Mouse (Mus musculus): ENCODE results near the gene Fermt2.

Fermt2 gene

DNA sequence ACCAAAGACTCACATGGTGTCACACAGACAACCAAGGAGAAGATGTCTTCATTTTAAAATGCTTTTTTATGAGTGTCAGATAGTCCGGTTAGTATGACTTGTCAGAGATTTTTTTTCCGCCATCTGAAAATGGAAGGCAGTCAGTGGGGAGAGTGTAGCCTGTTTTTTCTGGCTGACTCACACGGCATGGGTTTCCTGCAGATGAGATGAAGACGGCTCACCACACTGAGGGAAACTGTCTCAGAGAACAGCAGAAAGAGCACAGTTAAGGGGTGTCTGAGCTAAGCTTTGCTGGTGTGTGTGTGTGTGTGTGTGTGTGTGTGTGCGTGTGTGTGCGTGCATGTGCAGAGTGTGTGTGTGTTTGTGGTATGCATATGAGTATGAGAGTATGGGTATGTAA, 88.6 kb downstream of the Fermt2 start:
- in situ Hi-C loops (cut with MboI; ENCODE audit: unreplicated experiment in 2 of 2), result no loop called here

DNA sequence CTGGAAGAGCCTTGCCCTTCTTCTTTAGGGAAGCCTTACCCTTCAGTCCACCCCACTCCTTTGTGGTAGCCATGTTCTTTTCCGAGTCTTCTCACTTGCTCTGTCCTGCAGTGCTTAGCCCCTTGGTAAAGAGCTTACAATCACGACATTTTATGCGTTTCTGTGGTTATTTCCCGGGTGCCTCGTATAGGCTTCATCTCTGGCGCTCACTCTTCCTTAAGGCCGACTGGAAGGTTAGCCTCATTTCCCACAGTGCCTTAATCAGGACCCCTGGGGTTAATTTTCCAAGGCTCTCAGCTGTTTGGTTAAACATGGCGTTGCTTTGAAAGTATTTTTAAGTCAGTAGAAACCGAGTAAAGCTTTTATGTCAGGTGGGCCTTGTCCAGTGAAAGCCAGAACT, 90.5 kb downstream of the Fermt2 start:
- in situ Hi-C loops (cut with MboI; ENCODE audit: unreplicated experiment in 2 of 2), result no loop called here

DNA sequence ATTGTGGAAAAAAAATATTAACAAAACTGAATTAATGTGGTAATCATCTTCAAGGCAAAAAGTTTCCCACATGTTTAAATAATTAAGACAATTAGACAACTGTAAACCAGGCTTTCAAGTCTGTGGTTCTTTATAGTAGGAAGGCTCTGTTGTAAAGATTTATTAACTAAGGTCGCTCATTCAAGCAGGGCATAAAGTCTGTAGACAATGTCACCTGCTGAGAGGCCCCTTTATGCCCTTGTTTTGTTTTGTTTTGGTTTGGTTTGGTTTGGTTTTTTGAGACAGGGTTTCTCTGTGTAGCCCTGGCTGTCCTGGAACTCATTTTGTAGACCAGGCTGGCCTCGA, 91.0 kb downstream of the Fermt2 start:
- in situ Hi-C loops (cut with MboI; ENCODE audit: unreplicated experiment in 2 of 2), result no loop called here

DNA sequence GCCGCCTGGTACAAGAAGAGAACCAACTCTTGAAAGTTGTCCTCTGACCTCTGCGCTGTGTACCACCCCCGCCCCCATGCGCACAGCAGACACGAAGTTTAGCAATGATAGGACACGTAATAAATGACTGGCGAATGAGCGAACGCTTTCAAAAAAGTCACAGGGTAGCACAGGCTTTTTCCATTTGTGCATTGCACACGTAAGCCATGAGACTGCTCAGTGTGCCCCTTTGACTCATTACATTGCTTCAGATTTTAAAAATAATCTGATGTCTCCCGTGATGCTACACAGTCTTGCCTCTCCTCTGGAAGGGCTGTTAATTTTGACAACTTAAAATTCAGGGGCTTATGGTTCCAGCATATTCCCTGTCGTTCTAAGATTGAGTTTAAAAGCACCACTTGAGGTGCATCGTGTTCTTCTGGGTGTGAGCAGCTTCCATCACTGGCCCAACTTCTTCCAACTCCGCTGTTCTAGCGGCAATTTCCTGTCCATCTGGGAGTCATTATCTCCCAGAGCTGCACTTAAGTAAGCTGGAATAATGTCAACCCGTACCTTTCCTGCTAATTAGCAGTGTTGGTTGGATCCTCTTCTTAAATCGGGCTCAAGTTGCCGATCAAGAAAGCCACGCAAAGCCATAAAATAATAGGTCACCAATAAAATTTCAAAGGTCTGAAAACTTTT, 91.5 kb downstream of the Fermt2 start:
- in situ Hi-C loops (cut with MboI; ENCODE audit: unreplicated experiment in 2 of 2), result no loop called here

DNA sequence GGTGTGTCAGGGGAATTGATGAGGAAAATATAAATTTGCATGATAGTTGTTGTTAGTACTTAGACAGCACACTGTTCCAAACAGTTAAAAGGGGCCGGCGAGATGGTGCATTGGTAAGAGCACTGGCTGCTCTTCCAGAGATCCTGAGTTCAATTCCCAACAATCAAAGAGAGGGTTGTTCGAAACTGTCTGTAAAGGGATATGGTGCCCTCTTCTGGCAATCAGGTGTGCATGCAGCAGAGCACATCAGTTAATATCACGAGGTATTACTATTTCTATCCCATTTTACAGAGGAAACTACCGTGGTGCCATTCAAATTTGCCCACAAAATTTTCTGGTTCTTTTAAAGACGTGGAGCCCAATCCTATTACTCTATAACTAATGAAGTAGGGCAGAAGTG, 95.7 kb downstream of the Fermt2 start:
- in situ Hi-C loops (cut with MboI; ENCODE audit: unreplicated experiment in 2 of 2), result no loop called here

DNA sequence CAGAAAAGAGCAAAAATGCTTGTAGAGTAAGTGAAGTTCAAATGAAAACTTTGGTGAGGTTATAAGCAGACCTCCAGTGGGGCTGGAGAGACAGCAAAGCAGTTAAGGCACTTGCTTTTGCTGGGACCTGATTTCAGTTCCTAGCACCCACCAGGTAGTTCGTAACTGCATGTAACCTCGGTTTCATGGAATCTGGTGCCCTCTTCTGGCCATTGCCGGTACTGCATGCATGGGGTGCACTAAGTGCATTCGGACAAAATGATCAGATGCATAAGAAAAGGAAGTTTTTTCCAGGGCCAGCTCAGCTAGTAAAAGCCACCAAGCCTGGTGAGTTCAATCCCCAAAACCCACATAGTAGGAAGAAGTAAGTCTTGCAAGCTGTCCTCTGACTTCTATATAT, 97.9 kb downstream of the Fermt2 start:
- in situ Hi-C loops (cut with MboI; ENCODE audit: unreplicated experiment in 2 of 2), result no loop called here

DNA sequence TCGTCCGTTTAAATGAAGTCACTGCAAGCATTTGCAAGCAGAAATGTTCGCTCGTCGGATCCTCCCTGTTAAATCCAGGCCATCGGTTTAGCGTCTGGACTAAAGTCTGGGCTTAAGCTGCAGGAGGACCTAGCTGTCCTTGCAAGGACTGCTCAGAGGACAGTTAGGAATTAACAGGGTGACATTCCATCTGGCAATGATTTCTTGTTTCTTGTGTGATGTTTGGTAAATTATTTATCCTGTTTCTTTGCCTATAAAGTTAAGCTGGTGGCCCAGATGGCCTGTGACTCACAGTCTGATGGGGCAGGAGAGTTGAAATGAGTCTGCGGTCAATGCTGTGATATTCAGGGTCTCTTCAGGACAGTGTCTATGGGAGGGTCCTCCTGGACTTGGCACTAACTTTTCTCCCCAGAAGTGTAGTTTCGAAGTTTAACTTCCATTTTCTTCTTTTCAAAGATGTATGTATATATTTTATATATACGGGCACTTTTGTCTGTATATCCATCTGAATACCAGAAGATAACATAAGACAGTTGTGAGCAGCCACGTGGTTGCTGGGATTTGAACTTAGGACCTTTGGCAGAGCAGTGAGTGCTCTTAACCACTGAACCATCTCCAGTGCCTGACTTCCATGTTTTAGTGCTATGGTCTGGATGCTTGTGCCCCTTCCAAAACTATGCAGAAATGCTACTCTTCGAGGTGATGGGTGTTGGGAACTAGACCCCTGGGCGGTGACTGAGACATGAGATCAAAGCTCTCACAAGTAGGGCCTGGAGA, 99.7 kb downstream of the Fermt2 start:
- in situ Hi-C loops (cut with MboI; ENCODE audit: unreplicated experiment in 2 of 2), result no loop called here

DNA sequence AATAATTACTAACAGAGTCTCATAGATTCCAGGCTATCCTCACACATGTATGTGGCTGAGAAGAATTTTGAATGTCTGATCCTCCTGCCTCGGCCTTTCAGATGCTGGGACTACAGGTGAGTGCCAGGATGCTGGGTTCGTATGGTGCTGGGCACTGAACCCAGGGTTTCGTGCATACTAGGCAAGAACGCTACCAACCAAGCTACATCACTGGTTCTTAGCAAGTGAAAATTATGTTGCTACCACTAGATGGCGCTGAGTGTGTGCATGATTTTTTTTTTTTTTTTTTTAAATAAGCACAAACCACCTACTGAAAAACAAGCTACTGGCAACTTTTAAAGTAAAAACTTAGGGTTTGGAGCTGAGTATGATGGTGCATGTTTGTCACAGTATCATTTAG, 106.7 kb downstream of the Fermt2 start:
- in situ Hi-C loops (cut with MboI; ENCODE audit: unreplicated experiment in 2 of 2), result loop anchor here (10.0 to 25.0 kb wide), 4 partner anchors 264 to 1302 kb away; no protein-coding TSS in a partner anchor

DNA sequence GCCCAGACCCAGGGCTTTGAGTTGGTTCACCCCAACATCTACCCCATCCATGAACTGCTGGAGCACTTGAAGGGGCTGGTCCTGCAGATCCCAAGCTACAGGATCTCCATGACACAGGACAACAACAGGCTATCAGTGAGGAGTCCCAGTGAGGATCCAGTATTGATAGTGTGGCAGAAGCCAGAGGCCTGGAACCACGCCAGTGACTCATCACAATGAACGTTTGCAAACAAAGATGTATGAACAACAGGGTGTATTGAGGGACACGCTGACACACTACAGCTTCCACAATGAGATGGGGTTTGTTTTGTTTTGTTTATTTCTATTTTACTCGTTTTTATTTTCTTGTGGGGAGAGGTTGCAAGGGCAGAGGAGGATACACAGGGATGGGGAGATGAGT, 107.5 kb downstream of the Fermt2 start:
- in situ Hi-C loops (cut with MboI; ENCODE audit: unreplicated experiment in 2 of 2), result loop anchor here (10.0 to 25.0 kb wide), 4 partner anchors 265 to 1302 kb away; no protein-coding TSS in a partner anchor

DNA sequence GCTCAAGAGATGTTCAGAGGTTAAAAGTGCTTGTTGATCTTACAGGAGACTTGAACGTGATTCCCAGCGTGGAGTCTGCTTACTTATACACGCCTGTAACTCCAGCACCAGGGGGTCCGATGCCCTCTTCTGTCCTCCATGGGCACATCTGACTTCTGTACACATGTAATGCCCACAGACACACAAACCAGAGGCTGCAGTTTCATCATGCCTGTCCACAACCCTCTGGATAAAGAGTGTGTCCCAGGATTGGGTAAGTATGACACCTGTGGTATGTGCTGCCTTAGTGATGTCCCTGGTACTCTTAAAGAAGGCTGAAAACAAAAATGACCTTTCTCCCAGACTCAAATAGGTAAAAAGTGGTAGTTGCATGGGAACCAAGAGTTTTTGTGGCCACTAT, 110.6 kb downstream of the Fermt2 start:
- in situ Hi-C loops (cut with MboI; ENCODE audit: unreplicated experiment in 2 of 2), result loop anchor here (5.0 to 25.0 kb wide), 3 partner anchors 268 to 1293 kb away; no protein-coding TSS in a partner anchor

DNA sequence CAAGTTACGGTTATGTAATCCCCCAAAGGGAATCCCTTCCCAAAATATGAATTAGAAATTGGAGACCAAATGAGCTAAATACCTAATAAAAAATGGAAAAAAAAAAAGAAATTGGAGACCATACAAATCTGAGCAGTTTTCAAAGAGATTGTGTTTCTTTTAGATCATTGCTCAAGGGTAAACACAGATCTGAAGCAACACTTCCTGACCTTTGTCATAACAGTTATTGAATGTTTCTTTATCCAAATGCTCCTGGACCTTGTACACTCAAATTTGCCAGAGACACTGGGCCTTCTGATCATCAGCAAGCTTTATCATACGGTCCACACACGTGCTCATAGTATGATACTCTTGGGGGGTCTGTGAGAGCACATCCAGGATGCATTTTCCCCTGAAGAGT, 111.4 kb downstream of the Fermt2 start:
- in situ Hi-C loops (cut with MboI; ENCODE audit: unreplicated experiment in 2 of 2), result loop anchor here (5.0 to 25.0 kb wide), 3 partner anchors 269 to 1294 kb away; no protein-coding TSS in a partner anchor

DNA sequence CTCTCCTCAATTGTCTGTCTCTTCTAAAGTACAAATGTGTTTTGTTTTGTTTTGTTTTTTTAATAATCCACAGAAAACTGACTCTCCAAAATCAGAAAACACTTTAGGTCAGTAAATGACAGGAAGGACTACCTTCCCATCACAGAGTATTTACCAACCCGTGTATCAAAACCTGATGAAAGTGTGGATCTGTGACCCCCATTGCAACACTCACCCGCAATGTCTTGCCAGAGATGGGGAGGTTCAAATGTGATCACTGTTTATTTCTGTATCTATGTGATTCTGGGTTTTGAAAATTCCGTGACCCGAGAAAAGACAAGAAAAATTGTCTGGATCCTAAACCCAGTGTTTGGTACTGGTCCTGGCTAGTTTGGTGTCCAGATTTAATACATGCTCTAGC, 113.7 kb downstream of the Fermt2 start:
- in situ Hi-C loops (cut with MboI; ENCODE audit: unreplicated experiment in 2 of 2), result loop anchor here (5.0 to 25.0 kb wide), 3 partner anchors 271 to 1296 kb away; no protein-coding TSS in a partner anchor

Data from v-Abl transformed pro-B cells (cell line).